Mouse (Mus musculus) lung, embryonic 15.5 days (tissue): Measurements from ENCODE around the gene Qser1. TPM values are rescaled to one million over a fixed set of nuclear protein-coding genes. Genes with fewer than 3 reads are reported as not detected.

Experiments used
- ATAC-seq: fragments of 200-750 bp; cut with Nextera tagmentation; 2 replicates; pipeline ENCODE4 v1.8.0; 2017; ENCODE audit warnings: moderate number of reproducible peaks, borderline replicate concordance; ENCODE audit not compliant: low FRiP score, low TSS enrichment; ENCODE audit errors: extremely low read depth
- H3K27ac ChIP-seq: fragments of 300-500 bp; sonication (generic); 2 replicates; pipeline ENCODE4 v1.5.1; 2015; ENCODE audit warnings: moderate library complexity, mild to moderate bottlenecking, inconsistent platforms
- H3K27me3 ChIP-seq: fragments of 300-500 bp; sonication (generic); 2 replicates; pipeline ENCODE4 v1.6.1; 2015; ENCODE audit warnings: inconsistent platforms
- H3K36me3 ChIP-seq: fragments of 300-500 bp; sonication (generic); 2 replicates; pipeline ENCODE4 v1.6.1; 2015; ENCODE audit warnings: inconsistent platforms
- H3K4me1 ChIP-seq: fragments of 300-500 bp; sonication (generic); 2 replicates; pipeline ENCODE4 v1.6.1; 2015; ENCODE audit warnings: inconsistent platforms
- H3K4me2 ChIP-seq: fragments of 300-500 bp; sonication (generic); 2 replicates; pipeline ENCODE4 v1.6.1; 2015; ENCODE audit warnings: inconsistent platforms, mild to moderate bottlenecking, moderate library complexity
- H3K4me3 ChIP-seq: fragments of 300-500 bp; sonication (generic); 2 replicates; pipeline ENCODE4 v1.5.1; 2015; ENCODE audit warnings: mild to moderate bottlenecking, inconsistent platforms
- H3K9ac ChIP-seq: fragments of 300-500 bp; sonication (generic); 2 replicates; pipeline ENCODE4 v1.6.1; 2015; ENCODE audit warnings: inconsistent platforms
- H3K9me3 ChIP-seq: fragments of 300-500 bp; sonication (generic); 2 replicates; pipeline ENCODE4 v1.6.1; 2016; ENCODE audit warnings: inconsistent platforms
- WGBS: fragments of 180-500 bp; shearing (Covaris S2); methylation state at CpG from one replicate; pipeline ENCODE4 v1.1.7; 2015; 5-methylcytosine and 5-hydroxymethylcytosine counted together
- polyA plus RNA-seq: library from polyadenylated mRNA; unstranded; fragments of >200 nt; fragmentation: Nextera tagmentation; extraction: Ambion mirVana; gene quantifications from 2 replicates; pipeline ENCODE4 v1.2.1, GENCODE M21; 2015

Qser1 gene
- polyA plus RNA-seq, 1 experiment from 2014 or later, result 9.1 TPM

GRCm38 (mm10) chr2:104815561-104816370, 794 bp downstream of the Qser1 start:
- under 1% methylated on average over 33 of the region's 33 CpGs for WGBS
- Histone ChIP-seq H3K27me3 (no peaks in the 10 kb centered on the region), H3K9me3 (no peaks in the 10 kb centered on the region), H3K4me3 (peak overlapping the region; percentile 98), H3K36me3 (no peaks in the 10 kb centered on the region), H3K27ac (peak overlapping the region; percentile 99), H3K4me1 (peaks cover 7% of the 10 kb centered on the region; the same call in 1 of the 2 replicates), H3K4me2 (peak overlapping the region; percentile 72), H3K9ac (peak overlapping the region; percentile 99)
- peak; percentile 41 for ATAC-seq

GRCm38 (mm10) chr2:104814181-104814951, 2.2 kb downstream of the Qser1 start:
- Histone ChIP-seq H3K4me2 (0 out of 2 replicates have a peak overlapping the region, but pooled peaks have one; percentile 10), H3K9me3 (no peaks in the 10 kb centered on the region), H3K4me1 (peaks cover 7% of the 10 kb centered on the region; the same call in 1 of the 2 replicates), H3K27me3 (no peaks in the 10 kb centered on the region), H3K9ac (no peak overlapping the region; the same call in 1 of the 2 replicates), H3K27ac (no peak overlapping the region), H3K4me3 (no peak overlapping the region), H3K36me3 (0 out of 2 replicates have a peak, but pooled peaks cover 6% of the 10 kb centered on the region)
- 49% methylated on average over 5 of the region's 5 CpGs for WGBS
- no peak for ATAC-seq

DNA sequence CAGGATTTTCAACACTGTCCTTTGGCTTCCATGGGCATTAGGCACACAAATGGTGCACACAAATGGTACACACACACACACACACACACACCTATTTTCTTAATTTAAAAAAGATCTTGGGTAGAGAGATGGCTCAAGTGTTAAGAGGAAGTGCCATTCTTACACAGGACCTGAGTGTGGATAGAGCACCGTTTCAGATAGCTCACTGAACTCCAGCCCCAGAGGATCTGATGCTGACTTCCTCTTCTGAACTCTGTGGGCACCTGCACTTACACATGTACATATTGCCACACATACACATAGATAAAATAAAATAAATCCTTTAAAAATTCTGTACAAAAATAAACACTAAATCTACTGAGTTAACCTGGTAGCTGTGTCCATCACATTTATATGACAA, 11.1 kb downstream of the Qser1 start:
- H3K27me3 ChIP-seq, result no peaks in the 10 kb centered on the region
- 0 out of 2 replicates have a peak, but pooled peaks cover 6% of the 10 kb centered on the region for H3K36me3 ChIP-seq
- no peaks in the 10 kb centered on the region for H3K9me3 ChIP-seq
- H3K9ac ChIP-seq, result no peak overlapping the region
- no peak overlapping the region for H3K4me2 ChIP-seq
- WGBS, result 78% methylated on average over 1 of the region's 1 CpGs
- no peak overlapping the region for H3K27ac ChIP-seq
- no peak for ATAC-seq
- no peaks in the 10 kb centered on the region for H3K4me1 ChIP-seq
- H3K4me3 ChIP-seq, result no peak overlapping the region

- Histone ChIP-seq H3K4me1 (no peaks in the 10 kb centered on the region), H3K9ac (no peak overlapping the region), H3K27ac (no peak overlapping the region), H3K4me3 (no peak overlapping the region), H3K9me3 (no peaks in the 10 kb centered on the region), H3K27me3 (no peaks in the 10 kb centered on the region), H3K36me3 (peaks cover 56% of the 10 kb centered on the region), H3K4me2 (no peak overlapping the region)
- ATAC-seq, result no peak
- 91% methylated on average over 1 of the region's 1 CpGs for WGBS
Observed at GRCm38 (mm10) chr2:104774763-104775162, 41.8 kb downstream of the Qser1 start.

GRCm38 (mm10) chr2:104768697-104769096, 47.9 kb downstream of the Qser1 start:
- no peak for ATAC-seq
- no peaks in the 10 kb centered on the region for H3K9me3 ChIP-seq
- H3K9ac ChIP-seq, result no peak overlapping the region
- no peaks in the 10 kb centered on the region for H3K4me1 ChIP-seq
- no peak overlapping the region for H3K27ac ChIP-seq
- H3K4me2 ChIP-seq, result no peak overlapping the region
- WGBS, result 88% methylated on average over 1 of the region's 1 CpGs
- peaks cover 38% of the 10 kb centered on the region for H3K36me3 ChIP-seq
- no peak overlapping the region for H3K4me3 ChIP-seq
- H3K27me3 ChIP-seq, result no peaks in the 10 kb centered on the region

DNA sequence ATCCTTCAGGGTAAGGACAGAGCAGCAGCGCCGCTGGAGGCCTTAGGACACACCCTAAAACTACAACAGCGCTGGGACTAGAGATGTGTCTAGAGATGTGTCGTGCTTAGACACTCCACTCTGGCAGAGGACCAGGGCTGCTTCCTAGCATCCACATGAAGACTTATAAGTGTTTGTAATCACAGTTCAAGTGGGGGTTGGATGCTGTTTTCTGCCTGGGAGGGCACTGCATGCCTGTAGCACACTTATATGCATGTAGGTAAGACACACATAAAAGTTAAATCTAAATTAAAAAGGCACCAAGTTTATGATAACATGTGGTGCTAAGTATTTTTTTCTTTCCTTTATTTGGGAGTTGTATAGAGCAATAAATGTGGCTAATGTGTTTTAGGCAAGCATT, 52.5 kb downstream of the Qser1 start:
- ATAC-seq, result no peak
- Histone ChIP-seq H3K4me1 (no peaks in the 10 kb centered on the region), H3K9me3 (no peaks in the 10 kb centered on the region), H3K4me2 (no peak overlapping the region), H3K36me3 (peaks cover 21% of the 10 kb centered on the region), H3K9ac (no peak overlapping the region), H3K27ac (no peak overlapping the region), H3K27me3 (no peaks in the 10 kb centered on the region), H3K4me3 (no peak overlapping the region)
- WGBS, result 80% methylated on average over 4 of the region's 4 CpGs

- ATAC-seq, result no peak
- Histone ChIP-seq H3K9me3 (no peaks in the 10 kb centered on the region), H3K4me3 (no peak overlapping the region), H3K27ac (no peak overlapping the region), H3K27me3 (no peaks in the 10 kb centered on the region), H3K9ac (no peak overlapping the region), H3K36me3 (peaks cover 18% of the 10 kb centered on the region), H3K4me1 (no peaks in the 10 kb centered on the region), H3K4me2 (no peak overlapping the region)
- WGBS, result 67% methylated on average over 8 of the region's 8 CpGs
Observed at GRCm38 (mm10) chr2:104763134-104763703, 53.3 kb downstream of the Qser1 start.

- Histone ChIP-seq H3K27me3 (no peaks in the 10 kb centered on the region), H3K36me3 (no peaks in the 10 kb centered on the region), H3K9ac (no peak overlapping the region), H3K9me3 (no peaks in the 10 kb centered on the region), H3K4me3 (no peak overlapping the region), H3K4me1 (no peaks in the 10 kb centered on the region), H3K27ac (no peak overlapping the region), H3K4me2 (no peak overlapping the region)
- no peak for ATAC-seq
- WGBS, result 50% methylated on average over 3 of the region's 3 CpGs
Observed at GRCm38 (mm10) chr2:104750611-104751010, 65.9 kb downstream of the Qser1 start.

DNA sequence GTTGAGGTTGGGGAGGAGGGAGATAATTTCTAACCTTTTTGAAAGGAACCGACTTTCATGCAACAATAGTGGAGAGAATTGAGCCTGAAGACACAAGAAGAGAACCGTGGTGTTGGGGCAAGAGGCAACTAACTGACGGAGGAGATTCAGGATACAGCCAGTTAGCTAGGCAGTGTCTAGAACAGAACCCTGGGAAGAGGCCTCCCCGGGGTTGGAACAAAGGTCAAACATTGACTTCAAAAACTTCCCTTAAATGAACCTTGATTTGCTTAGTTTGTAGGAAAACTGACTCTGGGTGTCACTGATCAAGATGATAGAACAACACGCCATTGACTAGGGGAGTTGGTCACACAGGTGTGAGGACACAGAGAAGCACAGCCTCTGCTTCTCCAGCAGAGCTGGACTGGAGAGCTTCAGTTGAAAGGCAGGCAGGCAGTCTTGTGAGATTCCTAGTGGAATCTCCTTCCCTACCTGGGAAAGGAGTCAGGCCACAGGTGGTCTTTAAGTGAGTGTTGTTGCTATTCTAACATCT, 67.8 kb downstream of the Qser1 start:
- no peak for ATAC-seq
- no peak overlapping the region for H3K9ac ChIP-seq
- 75% methylated on average over 5 of the region's 5 CpGs for WGBS

DNA sequence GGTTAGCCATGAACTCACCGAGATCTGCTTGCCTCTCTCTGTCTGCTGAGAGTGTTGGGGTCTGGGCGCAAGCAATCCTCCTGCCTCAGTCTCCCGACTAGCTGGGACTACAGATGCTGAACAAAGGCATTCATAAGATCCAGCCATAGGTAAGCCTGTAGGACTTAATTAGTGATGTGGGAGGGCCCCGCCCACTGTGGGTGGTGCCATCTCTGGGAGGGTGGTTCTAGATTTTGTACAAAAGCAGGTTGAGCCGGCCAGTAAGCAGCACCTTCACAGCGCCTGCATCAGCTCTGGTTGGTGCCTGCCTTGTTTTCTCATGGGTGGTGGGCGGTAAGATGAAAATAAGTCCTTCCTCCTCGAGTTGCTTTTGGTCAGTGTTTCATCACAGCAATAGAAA, 70.3 kb downstream of the Qser1 start:
- H3K9ac ChIP-seq, result no peak overlapping the region
- H3K27ac ChIP-seq, result no peak overlapping the region
- H3K36me3 ChIP-seq, result no peaks in the 10 kb centered on the region
- H3K4me3 ChIP-seq, result no peak overlapping the region
- H3K4me1 ChIP-seq, result peaks cover 7% of the 10 kb centered on the region; the same call in 1 of the 2 replicates
- H3K27me3 ChIP-seq, result no peaks in the 10 kb centered on the region
- ATAC-seq, result no peak
- H3K4me2 ChIP-seq, result no peak overlapping the region
- H3K9me3 ChIP-seq, result no peaks in the 10 kb centered on the region
- WGBS, result 55% methylated on average over 8 of the region's 8 CpGs

More for the DNA sequence above, 67.8 kb downstream of the Qser1 start:
- Histone ChIP-seq H3K27me3 (no peaks in the 10 kb centered on the region), H3K4me3 (no peak overlapping the region), H3K9me3 (no peaks in the 10 kb centered on the region), H3K36me3 (no peaks in the 10 kb centered on the region), H3K4me1 (no peaks in the 10 kb centered on the region), H3K27ac (no peak overlapping the region), H3K4me2 (no peak overlapping the region)

DNA sequence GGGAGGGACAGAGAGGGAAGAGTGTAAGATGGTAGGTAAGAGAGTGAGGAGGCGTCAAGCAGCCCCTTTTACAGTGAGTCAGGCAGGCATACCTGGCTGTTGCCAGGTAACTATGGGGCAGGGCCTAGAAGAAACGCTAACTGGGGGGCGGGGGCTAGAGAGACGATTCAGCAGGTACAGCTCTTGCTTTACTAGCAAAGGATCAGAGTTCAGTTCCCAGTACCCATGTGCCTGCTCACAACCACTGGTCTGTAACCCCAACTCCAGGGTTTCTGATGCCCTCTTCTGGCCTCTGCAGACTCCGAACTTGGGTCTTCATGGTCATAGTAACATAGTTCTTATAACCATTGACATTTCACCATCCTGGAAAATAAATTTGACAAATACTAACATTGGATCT, 72.6 kb downstream of the Qser1 start:
- WGBS, result 48% methylated on average over 5 of the region's 5 CpGs
- no peak for ATAC-seq
- no peaks in the 10 kb centered on the region for H3K9me3 ChIP-seq
- H3K4me1 ChIP-seq, result peaks cover 7% of the 10 kb centered on the region; the same call in 1 of the 2 replicates
- 0 out of 2 replicates have a peak, but pooled peaks cover 2% of the 10 kb centered on the region for H3K27me3 ChIP-seq
- H3K27ac ChIP-seq, result no peak overlapping the region
- H3K9ac ChIP-seq, result no peak overlapping the region
- H3K4me3 ChIP-seq, result no peak overlapping the region
- no peak overlapping the region for H3K4me2 ChIP-seq
- H3K36me3 ChIP-seq, result no peaks in the 10 kb centered on the region
